Mouse (Mus musculus): ENCODE measurements around the gene Itpka. TPM values are rescaled to one million over a fixed set of nuclear protein-coding genes. Genes with fewer than 3 reads are reported as not detected.
"Not testable (repeated sequence)": the region's sequence is repeated elsewhere in the genome, so short reads cannot be mapped to it uniquely, and the experiment has no call there.

Gene Itpka
- 0.85 and 1.0 TPM in 2 replicates for polyA plus RNA-seq (2016; fragmentation: Nextera tagmentation; extraction: Ambion mirVana)

GRCm38 (mm10) chr2:119741581-119742411 is at the start of gene Itpka:
Itpka (plus strand) TSS chr2:119742337.
- Histone ChIP-seq H3K27ac (peak within 1 kb of the TSS; percentile 63), H3K4me3 (replicated peaks) (peak within 1 kb of the TSS; percentile 69), H3K36me3 (replicated peaks) (no peaks in the 10 kb centered on the region), H3K27me3 (peaks cover 70% of the 10 kb centered on the region), H3K9me3 (no peaks in the 10 kb centered on the region), H3K9ac (peak within 1 kb of the TSS; percentile 65), H3K4me1 (peaks cover 42% of the 10 kb centered on the region), H3K4me2 (peak within 1 kb of the TSS; percentile 99)
- peak; percentile 82 for ATAC-seq (ENCODE audit: low FRiP score)
- WGBS: under 1% methylated on average over 52 of the region's 53 CpGs

GRCm38 (mm10) chr2:119694826-119695225 is 47.3 kb upstream of the Itpka start:
- Histone ChIP-seq H3K27ac (no peak overlapping the region), H3K4me2 (no peak overlapping the region), H3K36me3 (replicated peaks) (peaks cover 12% of the 10 kb centered on the region), H3K4me3 (replicated peaks) (no peak overlapping the region), H3K9ac (no peak overlapping the region), H3K27me3 (no peaks in the 10 kb centered on the region), H3K9me3 (no peaks in the 10 kb centered on the region), H3K4me1 (no peaks in the 10 kb centered on the region)
- 98% methylated on average over 1 of the region's 2 CpGs for WGBS
- ATAC-seq (ENCODE audit: low FRiP score): no peak

- no peak overlapping the region for H3K4me2 ChIP-seq
- no peaks in the 10 kb centered on the region for H3K4me1 ChIP-seq
- no peaks in the 10 kb centered on the region for H3K9me3 ChIP-seq
- no peak for ATAC-seq (ENCODE audit: low FRiP score)
- H3K4me3 ChIP-seq (replicated peaks): no peak overlapping the region
- H3K27ac ChIP-seq: no peak overlapping the region
- WGBS: 84% methylated on average over 1 of the region's 1 CpGs
- no peaks in the 10 kb centered on the region for H3K27me3 ChIP-seq
- peaks cover 12% of the 10 kb centered on the region for H3K36me3 ChIP-seq (replicated peaks)
- H3K9ac ChIP-seq: no peak overlapping the region
Observed at GRCm38 (mm10) chr2:119696111-119696510, 46.0 kb upstream of the Itpka start.

DNA sequence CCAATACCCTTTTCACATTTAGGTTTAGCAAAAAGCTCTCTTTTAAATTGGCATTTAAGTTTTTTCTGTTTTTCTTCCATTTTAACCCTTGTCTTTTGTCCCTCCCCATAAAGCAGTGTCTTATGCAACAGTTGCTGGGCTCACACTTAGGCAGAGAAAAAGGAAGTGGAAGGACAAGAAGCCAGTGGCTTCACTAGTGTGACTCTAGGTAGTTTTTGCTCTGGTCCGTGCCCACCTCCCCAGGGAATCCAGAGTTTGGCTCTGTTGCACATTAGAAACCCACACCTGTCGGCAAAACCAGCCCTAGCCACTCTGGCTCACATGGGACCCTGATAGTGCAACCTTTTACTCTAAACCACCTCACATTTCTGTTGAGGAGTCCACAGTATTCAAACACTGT is 43.7 kb upstream of the Itpka start:
- ATAC-seq (ENCODE audit: low FRiP score): no peak
- Histone ChIP-seq H3K4me2 (no peak overlapping the region), H3K4me1 (no peaks in the 10 kb centered on the region), H3K9me3 (no peaks in the 10 kb centered on the region), H3K36me3 (replicated peaks) (peaks cover 7% of the 10 kb centered on the region), H3K4me3 (replicated peaks) (no peak overlapping the region), H3K27me3 (no peaks in the 10 kb centered on the region), H3K27ac (no peak overlapping the region), H3K9ac (no peak overlapping the region)
- WGBS: 91% methylated on average over 2 of the region's 2 CpGs

DNA sequence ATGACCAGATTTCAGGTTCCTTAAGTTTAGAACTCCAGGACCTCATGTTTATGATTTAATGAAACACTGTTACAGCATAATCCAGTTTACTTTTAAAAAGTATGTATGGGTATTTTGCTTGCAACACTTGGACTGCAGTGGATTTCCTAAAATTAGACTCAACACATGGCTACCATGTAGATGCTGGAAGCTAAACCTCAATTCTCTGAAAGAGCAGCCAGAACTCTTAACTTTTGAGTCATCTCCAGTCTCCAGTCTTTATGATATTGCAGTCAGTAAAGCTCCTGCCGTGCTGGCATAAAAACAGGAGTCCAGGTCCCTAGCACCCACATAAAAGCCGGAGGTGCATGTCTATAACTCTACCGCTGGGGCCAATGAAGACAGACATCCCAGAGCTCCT is 42.2 kb upstream of the Itpka start:
- no peak for ATAC-seq (ENCODE audit: low FRiP score)
- no peak overlapping the region for H3K9ac ChIP-seq
- WGBS: 88% methylated on average over 3 of the region's 3 CpGs
- no peak overlapping the region for H3K27ac ChIP-seq
- H3K4me2 ChIP-seq: no peak overlapping the region
- no peak overlapping the region for H3K4me3 ChIP-seq (replicated peaks)
- H3K36me3 ChIP-seq (replicated peaks): peaks cover 12% of the 10 kb centered on the region
- H3K27me3 ChIP-seq: no peaks in the 10 kb centered on the region
- no peaks in the 10 kb centered on the region for H3K9me3 ChIP-seq
- H3K4me1 ChIP-seq: no peaks in the 10 kb centered on the region

GRCm38 (mm10) chr2:119703171-119703570 is 39.0 kb upstream of the Itpka start:
- no peak for ATAC-seq (ENCODE audit: low FRiP score)
- H3K36me3 ChIP-seq (replicated peaks): peaks cover 35% of the 10 kb centered on the region
- WGBS: 97% methylated on average over 2 of the region's 2 CpGs

DNA sequence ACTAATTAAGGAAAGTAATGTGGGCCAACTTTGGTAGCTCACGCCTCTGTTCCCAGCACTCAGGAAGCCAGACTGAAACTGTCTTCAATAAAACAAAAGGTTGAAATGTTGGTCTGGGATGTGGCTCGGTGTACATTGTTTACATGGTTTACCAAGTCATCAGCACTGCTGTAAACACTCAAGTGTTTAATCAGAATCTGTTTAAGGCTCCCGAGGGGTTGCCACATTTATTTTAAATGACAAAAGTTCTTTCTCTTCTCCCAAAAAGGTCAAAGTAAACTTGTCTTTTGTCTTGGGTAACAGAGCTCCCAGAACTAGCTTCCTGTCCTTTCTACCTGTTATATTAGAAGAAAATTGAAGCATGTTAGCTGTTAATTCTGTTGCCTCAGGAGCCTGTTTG is 34.5 kb upstream of the Itpka start:
- H3K9me3 ChIP-seq: no peaks in the 10 kb centered on the region
- H3K4me2 ChIP-seq: no peak overlapping the region
- no peak overlapping the region for H3K9ac ChIP-seq
- 91% methylated on average over 3 of the region's 3 CpGs for WGBS
- H3K4me3 ChIP-seq (replicated peaks): no peak overlapping the region
- ATAC-seq (ENCODE audit: low FRiP score): no peak
- H3K27me3 ChIP-seq: no peaks in the 10 kb centered on the region
- no peak overlapping the region for H3K27ac ChIP-seq
- peaks cover 69% of the 10 kb centered on the region for H3K36me3 ChIP-seq (replicated peaks)
- H3K4me1 ChIP-seq: no peaks in the 10 kb centered on the region

More at GRCm38 (mm10) chr2:119703171-119703570, 39.0 kb upstream of the Itpka start:
- H3K9ac ChIP-seq: no peak overlapping the region
- H3K4me3 ChIP-seq (replicated peaks): no peak overlapping the region
- no peaks in the 10 kb centered on the region for H3K9me3 ChIP-seq
- no peaks in the 10 kb centered on the region for H3K4me1 ChIP-seq
- no peaks in the 10 kb centered on the region for H3K27me3 ChIP-seq
- no peak overlapping the region for H3K4me2 ChIP-seq
- H3K27ac ChIP-seq: no peak overlapping the region

GRCm38 (mm10) chr2:119710011-119710410 is 32.1 kb upstream of the Itpka start:
- ATAC-seq (ENCODE audit: low FRiP score): no peak
- H3K9me3 ChIP-seq: no peaks in the 10 kb centered on the region
- H3K27me3 ChIP-seq: no peaks in the 10 kb centered on the region
- H3K9ac ChIP-seq: no peak overlapping the region
- no peak overlapping the region for H3K4me3 ChIP-seq (replicated peaks)
- no peak overlapping the region for H3K27ac ChIP-seq
- no peak overlapping the region for H3K4me2 ChIP-seq
- H3K36me3 ChIP-seq (replicated peaks): peaks cover 71% of the 10 kb centered on the region
- no peaks in the 10 kb centered on the region for H3K4me1 ChIP-seq
- 92% methylated on average over 3 of the region's 3 CpGs for WGBS

- H3K36me3 ChIP-seq (replicated peaks): peaks cover 64% of the 10 kb centered on the region
Observed at GRCm38 (mm10) chr2:119715868-119716267, 26.3 kb upstream of the Itpka start.

DNA sequence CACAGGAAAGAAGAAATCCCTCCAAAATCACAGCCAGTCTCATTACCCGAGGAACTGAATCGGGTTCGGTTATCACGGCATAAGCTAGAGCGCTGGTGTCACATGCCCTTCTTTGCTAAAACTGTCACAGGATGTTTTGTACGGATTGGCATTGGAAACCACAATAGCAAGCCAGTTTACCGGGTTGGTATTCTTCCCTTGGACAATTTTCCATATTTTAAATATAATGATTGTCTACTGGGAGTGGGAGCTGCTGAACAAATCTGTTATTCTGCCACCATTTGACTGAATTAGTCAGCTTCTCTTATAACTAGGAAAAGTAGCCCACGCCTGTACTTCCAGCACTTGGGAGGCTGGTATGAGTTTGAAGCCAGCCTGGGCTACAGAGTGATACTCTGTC is 21.1 kb upstream of the Itpka start:
- Histone ChIP-seq H3K9ac (no peak overlapping the region), H3K4me3 (replicated peaks) (no peak overlapping the region), H3K4me1 (no peaks in the 10 kb centered on the region), H3K4me2 (no peak overlapping the region), H3K9me3 (no peaks in the 10 kb centered on the region), H3K27ac (no peak overlapping the region), H3K36me3 (replicated peaks) (peaks cover 79% of the 10 kb centered on the region), H3K27me3 (no peaks in the 10 kb centered on the region)
- 96% methylated on average over 8 of the region's 8 CpGs for WGBS
- no peak for ATAC-seq (ENCODE audit: low FRiP score)

More at GRCm38 (mm10) chr2:119715868-119716267, 26.3 kb upstream of the Itpka start:
- not testable (repeated sequence) for H3K9ac ChIP-seq; H3K9me3 ChIP-seq; H3K4me1 ChIP-seq; H3K4me3 ChIP-seq (replicated peaks); H3K27ac ChIP-seq; H3K27me3 ChIP-seq; H3K4me2 ChIP-seq; ATAC-seq (ENCODE audit: low FRiP score)
- 92% methylated on average over 2 of the region's 2 CpGs for WGBS

GRCm38 (mm10) chr2:119727762-119728416 is 14.2 kb upstream of the Itpka start:
- Histone ChIP-seq H3K4me2 (no peak overlapping the region), H3K4me1 (no peaks in the 10 kb centered on the region), H3K9ac (no peak overlapping the region), H3K27ac (no peak overlapping the region), H3K9me3 (no peaks in the 10 kb centered on the region), H3K36me3 (replicated peaks) (peaks cover 95% of the 10 kb centered on the region), H3K27me3 (no peaks in the 10 kb centered on the region), H3K4me3 (replicated peaks) (no peak overlapping the region)
- no peak for ATAC-seq (ENCODE audit: low FRiP score)
- WGBS: 88% methylated on average over 3 of the region's 3 CpGs

GRCm38 (mm10) chr2:119730735-119731134 is 11.4 kb upstream of the Itpka start:
- H3K9me3 ChIP-seq: no peaks in the 10 kb centered on the region
- no peak for ATAC-seq (ENCODE audit: low FRiP score)
- WGBS: 91% methylated on average over 4 of the region's 4 CpGs
- peaks cover 98% of the 10 kb centered on the region for H3K36me3 ChIP-seq (replicated peaks)
- no peak overlapping the region for H3K4me3 ChIP-seq (replicated peaks)
- no peak overlapping the region for H3K4me2 ChIP-seq
- no peak overlapping the region for H3K27ac ChIP-seq
- H3K27me3 ChIP-seq: no peaks in the 10 kb centered on the region
- H3K9ac ChIP-seq: no peak overlapping the region
- no peaks in the 10 kb centered on the region for H3K4me1 ChIP-seq
